ENCODE assay signal across 8 mouse cellular contexts in the genomic region with DNA sequence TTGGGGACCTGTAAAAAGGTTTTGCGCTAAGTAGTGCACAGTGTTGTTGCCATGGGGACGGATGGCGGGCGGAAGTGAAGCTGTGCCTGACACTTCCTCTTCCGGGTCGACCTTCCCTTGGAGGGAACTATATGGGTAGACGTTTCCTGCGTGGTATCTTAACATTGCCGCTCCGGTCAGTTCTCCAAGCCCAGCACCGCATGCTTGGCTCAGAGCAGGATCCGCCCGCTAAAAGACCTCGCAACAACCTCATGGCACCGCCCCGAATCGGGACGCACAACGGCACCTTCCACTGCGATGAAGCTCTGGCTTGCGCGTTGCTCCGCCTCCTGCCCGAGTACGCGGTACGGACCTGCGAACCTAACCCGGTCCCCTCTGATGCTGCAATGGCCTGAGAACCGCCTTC. TPM values are rescaled to one million over a fixed set of nuclear protein-coding genes. Genes with fewer than 3 reads are reported as not detected.
A peak's percentile ranks its signal among the peaks of the same experiment; 100 is the strongest.
DNase-seq lines count a peak whose midpoint lies in the region; ATAC-seq and TF ChIP-seq lines count a peak whose summit lies in the region.

Myg1 (plus strand) TSS at position 100 of the 406 bp plus-strand sequence.

- peak within 1 kb of the TSS; percentile 86 for H3K27ac ChIP-seq in gastrocnemius, adult 2 months
- H3K27ac ChIP-seq in hindbrain, embryonic 16.5 days (ENCODE audit: low read depth, low read length), result peak within 1 kb of the TSS; percentile 66

- H3K4me3 ChIP-seq in gastrocnemius, adult 2 months, result peak within 1 kb of the TSS; percentile 88
- H3K4me3 ChIP-seq in hindbrain, embryonic 16.5 days (ENCODE audit: low read length), result peak within 1 kb of the TSS; percentile 80

- H3K4me1 ChIP-seq in hindbrain, embryonic 16.5 days (ENCODE audit: control insufficient read depth, insufficient read depth, low read depth, low read length), result peaks cover 23% of the 10 kb centered on the region

- WGBS in hindbrain, embryonic 16.5 days, result under 1% methylated on average over 30 of the region's 30 CpGs

- intact Hi-C loops in gastrocnemius, adult 2 months (cut with DNase I), result no loop called here

- no peak for TF ChIP-seq CTCF in gastrocnemius, adult 2 months (IDR thresholded peaks at IDR 0.05)

- peak within 1 kb of the TSS; percentile 73 for H3K9ac ChIP-seq in hindbrain, embryonic 16.5 days (ENCODE audit: low read depth, low read length)

- DNase-seq in gastrocnemius, adult 2 months, result peak; percentile 86
- DNase-seq in left cerebral cortex, adult 8-10 months (ENCODE audit: low spot score in 2 of 2), result peak; percentile 75 to 80
- peak; percentile 90 for DNase-seq in right cerebral cortex, adult 18-20 months
- peak; percentile 65 for DNase-seq in urinary bladder, adult 2 months (ENCODE audit: low spot score)

- ATAC-seq in activated CD4-positive, CD25-positive, alpha-beta regulatory T cell, adult 4 months, result peak; percentile 99
- ATAC-seq in common myeloid progenitor, adult 5-6 weeks (replicated peaks; ENCODE audit: low read depth, poor library complexity, severe bottlenecking), result peak; percentile 97
- ATAC-seq in hindbrain, embryonic 16.5 days, result peak; percentile 97
- peak; percentile 97 for ATAC-seq in megakaryocyte, adult 5-6 weeks (ENCODE audit: poor library complexity, severe bottlenecking)

- peak within 1 kb of the TSS; percentile 90 for H3K4me2 ChIP-seq in hindbrain, embryonic 16.5 days (ENCODE audit: low read length)

- peaks cover 27% of the 10 kb centered on the region for H3K36me3 ChIP-seq in hindbrain, embryonic 16.5 days (ENCODE audit: control insufficient read depth, insufficient read depth, low read length)

- no peaks in the 10 kb centered on the region for H3K27me3 ChIP-seq in hindbrain, embryonic 16.5 days (replicated peaks; ENCODE audit: control insufficient read depth, insufficient read depth, low read length)

- no peaks in the 10 kb centered on the region for H3K9me3 ChIP-seq in hindbrain, embryonic 16.5 days (ENCODE audit: control insufficient read depth, low read length)

RNA-seq across cellular contexts. Expression of gene Myg1, which starts in this region (rescaled TPM):
- 100 to 1,000 TPM; 109 to 120 TPM for polyA plus RNA-seq in activated CD4-positive, CD25-positive, alpha-beta regulatory T cell, adult 4 months (2017; shearing (Covaris generic))
- total RNA-seq in common myeloid progenitor, adult 5-6 weeks (2017), result 40.0 and 50.8 TPM in 2 replicates
- 10 to 100 TPM; 15.6 to 16.0 TPM for total RNA-seq in gastrocnemius, adult 2 months (2021)
- 88.1 and 99.0 TPM in 2 replicates for polyA plus RNA-seq in hindbrain, embryonic 16.5 days (2015; fragmentation: Nextera tagmentation; extraction: Ambion mirVana)
- 10 to 100 TPM; 59.3 to 63.4 (median 61.9) TPM for total RNA-seq in left cerebral cortex, adult 8-10 months (2022)
- total RNA-seq in megakaryocyte, adult 5-6 weeks (2015), result 28.4 and 28.6 TPM in 2 replicates
- total RNA-seq in megakaryocyte, adult 5-6 weeks (2017), result 47.8 and 52.2 TPM in 2 replicates
- 54.1 and 59.1 TPM in 2 replicates for polyA plus RNA-seq in urinary bladder, adult 2 months (2012; rRNA removed)

Comparison
In these comparisons a context has a peak if more than half of its experiments do, and no peak if none do; other contexts are left out.
1. Peak in every context shown above with its lines: DNase-seq, ATAC-seq, H3K4me3 ChIP-seq and H3K27ac ChIP-seq.